In the genomic region with DNA sequence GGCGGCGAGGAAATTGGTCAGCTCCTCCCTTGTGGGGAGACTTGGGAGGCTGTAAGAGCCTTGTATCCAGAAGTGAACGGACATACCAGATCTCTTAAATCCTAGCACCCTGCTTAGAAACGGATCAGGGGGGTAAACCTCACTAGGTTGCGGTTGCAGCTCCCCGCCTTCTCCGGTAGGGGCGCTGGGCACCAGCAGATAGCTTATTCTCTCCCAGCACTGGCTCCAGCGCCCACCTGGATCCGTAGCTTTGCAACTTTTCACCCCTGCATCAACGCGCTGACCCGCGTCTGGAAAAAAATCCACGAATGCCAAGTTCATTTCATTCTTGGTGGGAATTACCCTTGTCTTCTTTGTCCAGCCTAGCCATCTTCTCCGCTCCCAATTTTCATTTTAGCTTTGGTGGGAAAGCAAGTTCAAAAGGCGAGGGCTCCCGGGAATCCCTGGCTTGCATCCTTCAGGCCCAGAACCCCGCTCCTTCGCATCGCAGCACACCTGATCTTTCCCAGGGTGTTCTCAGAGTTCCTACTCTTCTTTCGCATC, we compare ENCODE assay signal across 8 mouse cellular contexts. TPM values are rescaled to one million over a fixed set of nuclear protein-coding genes. Genes with fewer than 3 reads are reported as not detected.
DNase-seq lines count a peak whose midpoint lies in the region; ATAC-seq lines count a peak whose summit lies in the region.
"Had no signal": no experiment of that assay in that cellular context is flagged by ENCODE, and none has a peak within 500 bp of the region (broad histone marks: within the 10 kb centered on the region; RNA-seq: fewer than 3 reads in every experiment).

No protein-coding gene starts in this region.

- no peaks in the 10 kb centered on the region for H3K9me3 ChIP-seq in intestine, embryonic 15.5 days
- H3K9me3 ChIP-seq in midbrain, embryonic 16.5 days (replicated peaks; ENCODE audit: control insufficient read depth, low read length, poor library complexity, severe bottlenecking): no peaks in the 10 kb centered on the region

- peaks cover 16% of the 10 kb centered on the region; the same call in 1 of the 2 replicates for H3K4me1 ChIP-seq in intestine, embryonic 15.5 days (replicated peaks)
- H3K4me1 ChIP-seq in midbrain, embryonic 16.5 days (ENCODE audit: control insufficient read depth, insufficient read depth, low read length): peaks cover 20% of the 10 kb centered on the region

- DNase-seq in Muller cell, postnatal 12 days (ENCODE audit: inconsistent ontology term): peak; percentile 37
- peak; percentile 89 to 92 for DNase-seq in cerebellum, postnatal 10 days
- peak; percentile 26 to 79 for DNase-seq in frontal cortex, postnatal 10 days (ENCODE audit: low spot score in 2 of 2)
- peak; percentile 83 to 89 for DNase-seq in left cerebral cortex, postnatal 14 days (ENCODE audit: low spot score in 2 of 2)
- peak; percentile 77 for DNase-seq in testis, postnatal 10 days (ENCODE audit: low spot score)

- 2% methylated on average over 22 of the region's 22 CpGs for WGBS in intestine, embryonic 15.5 days
- 2% methylated on average over 22 of the region's 22 CpGs for WGBS in midbrain, embryonic 16.5 days

- ATAC-seq in intestine, embryonic 15.5 days: 0 out of 2 replicates have a peak, but pooled peaks have one; percentile 34
- no peak for ATAC-seq in midbrain, embryonic 16.5 days

- H3K36me3 ChIP-seq in intestine, embryonic 15.5 days: no peaks in the 10 kb centered on the region
- H3K36me3 ChIP-seq in midbrain, embryonic 16.5 days (ENCODE audit: control insufficient read depth, insufficient read depth, low read length): no peaks in the 10 kb centered on the region

- peaks cover 42% of the 10 kb centered on the region for H3K27me3 ChIP-seq in intestine, embryonic 15.5 days (replicated peaks)
- peaks cover 7% of the 10 kb centered on the region; the same call in 1 of the 2 replicates for H3K27me3 ChIP-seq in midbrain, embryonic 16.5 days (ENCODE audit: control insufficient read depth, insufficient read depth, low read depth, low read length)

- intact Hi-C loops in left cerebral cortex, postnatal 14 days (cut with DNase I): loop anchor here (2.0 kb wide), 1 partner anchor 187 kb away; no protein-coding TSS in a partner anchor

- no peak overlapping the region for H3K27ac ChIP-seq in intestine, embryonic 15.5 days
- H3K27ac ChIP-seq in midbrain, embryonic 16.5 days (ENCODE audit: low read length): no peak overlapping the region

- peak overlapping the region; percentile 95 for H3K4me2 ChIP-seq in intestine, embryonic 15.5 days (replicated peaks)
- H3K4me2 ChIP-seq in midbrain, embryonic 16.5 days (ENCODE audit: low read length): peak overlapping the region; percentile 74

- H3K4me3 ChIP-seq in intestine, embryonic 15.5 days (replicated peaks): peak overlapping the region; percentile 48; the same call in 1 of the 2 replicates
- peak overlapping the region; percentile 61 for H3K4me3 ChIP-seq in midbrain, embryonic 16.5 days (ENCODE audit: low read depth, low read length)

- no peak overlapping the region for H3K9ac ChIP-seq in intestine, embryonic 15.5 days
- peak overlapping the region; percentile 80 for H3K9ac ChIP-seq in midbrain, embryonic 16.5 days (ENCODE audit: low read depth, low read length)

RNA-seq across cellular contexts. Expression of a gene that starts 1.8 kb away (rescaled TPM):
- 0.48 and 0.89 TPM in 2 replicates for polyA plus RNA-seq in intestine, embryonic 15.5 days (2015; fragmentation: Nextera tagmentation; extraction: Ambion mirVana)
- total RNA-seq in left cerebral cortex, postnatal 14 days (2021): 10 to 100 TPM; 28.7 to 29.0 TPM
- 17.5 and 18.3 TPM in 2 replicates for polyA plus RNA-seq in midbrain, embryonic 16.5 days (2015; fragmentation: Nextera tagmentation; extraction: Ambion mirVana)
- polyA plus RNA-seq: spleen, adult 2 months had no signal

Comparison
In these comparisons a context has a peak if more than half of its experiments do, and no peak if none do; other contexts are left out.
1. DNase-seq: peak in every context shown above with its lines; median percentile 90 in cerebellum, postnatal 10 days; 86 in left cerebral cortex, postnatal 14 days; 77 in testis, postnatal 10 days; 52 in frontal cortex, postnatal 10 days; 37 in Muller cell, postnatal 12 days.